Mouse (Mus musculus): Measurements from ENCODE around the gene Coro2a. TPM values are rescaled to one million over a fixed set of nuclear protein-coding genes. Genes with fewer than 3 reads are reported as not detected.

The Coro2a gene
- polyA plus RNA-seq, 1 experiment from 2014 or later, result 2.7 TPM

DNA sequence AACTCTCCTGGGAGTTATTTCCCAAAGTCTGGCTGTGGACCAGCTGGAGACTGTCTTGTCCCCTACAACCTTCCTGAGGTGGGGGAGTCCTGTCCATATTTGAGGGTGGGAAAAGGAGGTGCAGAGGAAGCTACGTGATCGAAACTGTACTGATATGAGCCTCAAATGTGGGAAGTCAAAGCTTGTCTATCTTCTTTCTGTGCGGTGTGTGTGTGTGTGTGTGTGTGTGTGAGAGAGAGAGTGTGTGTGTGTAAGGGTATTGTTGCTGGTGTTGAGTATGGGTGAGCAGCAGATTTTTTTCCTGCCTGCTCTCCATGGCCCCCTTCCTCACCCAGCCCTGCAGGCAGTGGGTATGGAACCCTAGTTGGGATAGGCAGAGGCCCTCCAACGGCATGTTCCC, 37.8 kb downstream of the Coro2a start:
- Histone ChIP-seq H3K4me1 (no peaks in the 10 kb centered on the region), H3K4me2 (replicated peaks) (no peak overlapping the region), H3K27me3 (no peaks in the 10 kb centered on the region), H3K9me3 (no peaks in the 10 kb centered on the region), H3K9ac (no peak overlapping the region), H3K27ac (no peak overlapping the region), H3K4me3 (no peak overlapping the region), H3K36me3 (no peaks in the 10 kb centered on the region)
- ATAC-seq (ENCODE audit: low FRiP score, low read depth), result no peak
- 92% methylated on average over 4 of the region's 4 CpGs for WGBS

DNA sequence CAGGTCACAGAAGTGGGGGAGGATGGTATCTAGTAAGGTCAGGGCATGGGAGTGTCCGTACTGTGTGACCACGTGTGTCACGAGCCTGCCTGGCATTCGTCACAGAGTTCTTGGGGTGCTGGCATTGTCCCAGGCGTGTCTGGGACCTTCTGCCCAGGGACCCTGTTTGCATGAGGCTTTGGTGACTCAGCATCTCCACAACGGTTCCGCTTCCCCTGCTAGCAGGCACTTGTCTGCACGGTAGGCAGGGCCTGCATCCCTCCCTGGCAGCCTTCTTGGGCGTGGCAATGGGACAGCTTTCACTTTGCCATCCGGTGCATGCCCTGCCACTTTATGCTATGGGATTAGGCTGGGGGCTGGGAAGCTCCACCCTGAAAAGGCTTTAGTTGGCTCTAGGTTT, 38.2 kb downstream of the Coro2a start:
- H3K27ac ChIP-seq, result no peak overlapping the region
- no peaks in the 10 kb centered on the region for H3K27me3 ChIP-seq
- no peak overlapping the region for H3K4me2 ChIP-seq (replicated peaks)
- WGBS, result 78% methylated on average over 10 of the region's 10 CpGs
- H3K9me3 ChIP-seq, result no peaks in the 10 kb centered on the region
- ATAC-seq (ENCODE audit: low FRiP score, low read depth), result no peak
- H3K4me3 ChIP-seq, result no peak overlapping the region
- no peaks in the 10 kb centered on the region for H3K36me3 ChIP-seq
- H3K9ac ChIP-seq, result no peak overlapping the region
- no peaks in the 10 kb centered on the region for H3K4me1 ChIP-seq

- WGBS, result 94% methylated on average over 14 of the region's 14 CpGs
- Histone ChIP-seq H3K9ac (no peak overlapping the region), H3K9me3 (no peaks in the 10 kb centered on the region), H3K36me3 (no peaks in the 10 kb centered on the region), H3K4me1 (no peaks in the 10 kb centered on the region), H3K27ac (no peak overlapping the region), H3K4me3 (no peak overlapping the region), H3K27me3 (no peaks in the 10 kb centered on the region), H3K4me2 (replicated peaks) (no peak overlapping the region)
- no peak for ATAC-seq (ENCODE audit: low FRiP score, low read depth)
Measured at GRCm38 (mm10) chr4:46562841-46563240, 39.2 kb downstream of the Coro2a start.

GRCm38 (mm10) chr4:46562037-46562436, 40.0 kb downstream of the Coro2a start:
- H3K36me3 ChIP-seq, result no peaks in the 10 kb centered on the region
- no peak overlapping the region for H3K9ac ChIP-seq
- no peak overlapping the region for H3K27ac ChIP-seq
- H3K4me3 ChIP-seq, result no peak overlapping the region
- no peaks in the 10 kb centered on the region for H3K9me3 ChIP-seq
- WGBS, result 75% methylated on average over 5 of the region's 5 CpGs
- ATAC-seq (ENCODE audit: low FRiP score, low read depth), result no peak
- no peak overlapping the region for H3K4me2 ChIP-seq (replicated peaks)
- H3K27me3 ChIP-seq, result no peaks in the 10 kb centered on the region
- no peaks in the 10 kb centered on the region for H3K4me1 ChIP-seq

DNA sequence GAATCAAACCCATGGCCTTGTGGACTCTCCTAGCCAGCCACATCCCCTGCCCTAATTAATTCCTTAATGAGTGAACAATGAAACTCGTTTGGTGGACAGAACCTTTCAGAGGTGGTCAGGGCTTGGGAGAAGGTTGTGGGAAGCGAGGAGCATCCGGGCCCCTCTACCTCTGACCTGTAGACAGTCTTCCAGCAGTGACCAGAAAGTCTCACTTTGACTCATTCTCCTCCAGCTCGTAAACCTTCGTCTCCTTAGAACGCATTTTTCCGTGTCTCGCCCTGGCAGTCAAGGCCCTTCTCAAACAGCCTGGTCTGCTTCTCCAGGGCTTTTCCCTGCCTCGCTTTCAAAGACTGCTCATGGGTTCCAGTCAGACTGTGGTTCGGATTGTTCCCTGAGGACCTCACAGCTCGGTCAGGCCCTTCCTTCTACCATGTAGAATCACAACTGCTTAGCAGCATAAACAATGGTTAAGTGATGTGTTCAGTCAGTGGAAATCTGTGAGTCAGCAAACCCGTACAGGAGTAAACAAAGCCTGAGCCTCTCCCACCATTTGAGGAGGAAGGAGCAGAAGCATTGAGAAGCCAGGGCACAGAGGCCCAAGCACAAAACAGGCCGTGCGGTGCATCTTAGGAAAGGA, 41.8 kb downstream of the Coro2a start:
- Histone ChIP-seq H3K27ac (no peak overlapping the region), H3K4me2 (replicated peaks) (no peak overlapping the region), H3K4me3 (no peak overlapping the region), H3K27me3 (no peaks in the 10 kb centered on the region), H3K9me3 (no peaks in the 10 kb centered on the region), H3K4me1 (no peaks in the 10 kb centered on the region), H3K9ac (no peak overlapping the region), H3K36me3 (no peaks in the 10 kb centered on the region)
- WGBS, result 68% methylated on average over 14 of the region's 14 CpGs
- ATAC-seq (ENCODE audit: low FRiP score, low read depth), result no peak

DNA sequence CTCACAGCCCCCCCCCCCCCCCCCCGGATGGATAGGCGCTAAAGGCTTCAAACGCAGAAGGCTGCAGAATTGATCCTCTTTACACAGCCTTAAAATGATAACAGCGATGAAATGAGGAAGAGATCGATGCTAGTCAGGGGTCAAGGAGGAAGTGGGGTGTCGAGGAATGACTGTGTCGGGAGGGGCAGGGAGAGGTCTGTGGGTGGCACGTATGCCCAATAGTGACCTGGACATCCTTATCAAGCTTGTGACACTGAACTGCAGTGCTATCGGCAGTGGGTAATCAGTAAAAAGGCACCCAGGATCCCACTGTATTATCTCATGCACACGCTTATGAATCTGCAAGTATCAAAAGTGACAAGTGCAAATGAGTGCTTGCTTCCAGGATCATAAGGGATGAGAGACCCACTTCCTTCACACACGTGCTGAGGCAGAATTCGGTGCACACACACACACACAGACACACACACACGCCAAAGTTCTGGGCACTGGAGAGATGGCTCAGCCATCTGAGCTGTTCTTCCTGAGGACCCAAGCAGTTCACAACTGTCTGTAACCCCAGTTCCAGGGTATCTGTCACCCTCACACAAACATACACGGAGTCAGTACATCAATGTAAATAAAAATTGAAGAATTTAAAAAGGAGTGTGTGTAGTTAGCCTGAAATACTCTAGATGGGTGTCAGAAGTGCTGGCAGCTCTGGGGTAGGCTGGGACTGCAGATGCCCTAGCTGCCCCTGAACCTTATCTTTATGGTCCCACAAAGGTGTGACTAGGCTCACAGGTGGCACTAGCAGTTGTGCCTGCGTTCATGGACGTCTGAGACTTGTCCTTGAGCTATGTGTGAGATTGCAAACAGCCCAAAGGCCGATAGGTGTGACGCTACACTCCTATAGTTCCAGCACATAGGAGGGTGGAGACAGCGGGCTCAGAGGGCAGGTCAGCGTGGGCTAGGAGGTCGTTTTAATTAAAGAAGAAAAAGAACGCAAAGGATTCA, 43.0 kb downstream of the Coro2a start:
- H3K4me3 ChIP-seq, result no peak overlapping the region
- no peaks in the 10 kb centered on the region for H3K9me3 ChIP-seq
- no peak for ATAC-seq (ENCODE audit: low FRiP score, low read depth)
- WGBS, result 75% methylated on average over 22 of the region's 22 CpGs
- no peaks in the 10 kb centered on the region for H3K4me1 ChIP-seq
- no peak overlapping the region for H3K9ac ChIP-seq
- H3K36me3 ChIP-seq, result no peaks in the 10 kb centered on the region
- no peak overlapping the region for H3K4me2 ChIP-seq (replicated peaks)
- H3K27ac ChIP-seq, result no peak overlapping the region
- H3K27me3 ChIP-seq, result no peaks in the 10 kb centered on the region

- no peak overlapping the region for H3K9ac ChIP-seq
- no peak overlapping the region for H3K27ac ChIP-seq
- no peaks in the 10 kb centered on the region for H3K4me1 ChIP-seq
- no peaks in the 10 kb centered on the region for H3K36me3 ChIP-seq
- 71% methylated on average over 3 of the region's 3 CpGs for WGBS
- H3K4me2 ChIP-seq (replicated peaks), result no peak overlapping the region
- ATAC-seq (ENCODE audit: low FRiP score, low read depth), result no peak
- no peaks in the 10 kb centered on the region for H3K27me3 ChIP-seq
- no peaks in the 10 kb centered on the region for H3K9me3 ChIP-seq
- H3K4me3 ChIP-seq, result no peak overlapping the region
Measured at GRCm38 (mm10) chr4:46556933-46557332, 45.1 kb downstream of the Coro2a start.

DNA sequence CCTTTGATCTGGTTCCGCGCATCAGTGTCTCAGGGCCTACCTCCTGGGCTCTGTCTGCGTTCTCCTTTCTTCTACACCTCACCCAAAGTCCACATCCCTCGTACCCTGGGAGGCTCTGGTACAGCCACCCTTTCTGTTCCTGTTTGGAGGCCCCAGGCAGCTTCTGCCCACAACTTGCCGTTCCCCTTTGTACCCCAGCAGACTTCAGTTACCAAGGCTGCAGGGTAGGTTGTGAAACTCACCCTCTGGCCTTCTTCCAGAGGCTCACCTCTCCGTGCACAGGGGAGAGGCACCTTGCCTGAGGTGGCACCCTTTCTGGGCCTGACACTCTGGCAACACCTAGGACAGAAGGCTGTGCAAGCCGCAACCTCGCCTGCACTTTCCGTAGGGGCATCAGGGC, 46.2 kb downstream of the Coro2a start:
- no peak overlapping the region for H3K4me2 ChIP-seq (replicated peaks)
- no peaks in the 10 kb centered on the region for H3K9me3 ChIP-seq
- H3K4me1 ChIP-seq, result no peaks in the 10 kb centered on the region
- no peak overlapping the region for H3K9ac ChIP-seq
- WGBS, result 83% methylated on average over 9 of the region's 9 CpGs
- H3K27ac ChIP-seq, result no peak overlapping the region
- no peak for ATAC-seq (ENCODE audit: low FRiP score, low read depth)
- no peak overlapping the region for H3K4me3 ChIP-seq
- no peaks in the 10 kb centered on the region for H3K27me3 ChIP-seq
- no peaks in the 10 kb centered on the region for H3K36me3 ChIP-seq

- H3K4me2 ChIP-seq (replicated peaks), result no peak overlapping the region
- H3K27me3 ChIP-seq, result no peaks in the 10 kb centered on the region
- no peaks in the 10 kb centered on the region for H3K9me3 ChIP-seq
- H3K36me3 ChIP-seq, result no peaks in the 10 kb centered on the region
- H3K9ac ChIP-seq, result no peak overlapping the region
- H3K4me1 ChIP-seq, result no peaks in the 10 kb centered on the region
- WGBS, result 77% methylated on average over 10 of the region's 10 CpGs
- no peak overlapping the region for H3K4me3 ChIP-seq
- no peak for ATAC-seq (ENCODE audit: low FRiP score, low read depth)
- H3K27ac ChIP-seq, result no peak overlapping the region
Measured at GRCm38 (mm10) chr4:46554295-46555069, 47.5 kb downstream of the Coro2a start.

GRCm38 (mm10) chr4:46553864-46554263, 48.1 kb downstream of the Coro2a start:
- Histone ChIP-seq H3K9ac (no peak overlapping the region), H3K9me3 (no peaks in the 10 kb centered on the region), H3K4me1 (no peaks in the 10 kb centered on the region), H3K36me3 (no peaks in the 10 kb centered on the region), H3K4me2 (replicated peaks) (no peak overlapping the region), H3K4me3 (no peak overlapping the region), H3K27me3 (no peaks in the 10 kb centered on the region), H3K27ac (no peak overlapping the region)
- WGBS, result 81% methylated on average over 1 of the region's 1 CpGs
- no peak for ATAC-seq (ENCODE audit: low FRiP score, low read depth)

GRCm38 (mm10) chr4:46550406-46550805, 51.6 kb downstream of the Coro2a start:
- Histone ChIP-seq H3K4me2 (replicated peaks) (no peak overlapping the region), H3K9ac (no peak overlapping the region), H3K4me1 (0 out of 2 replicates have a peak, but pooled peaks cover 3% of the 10 kb centered on the region), H3K9me3 (no peaks in the 10 kb centered on the region), H3K36me3 (no peaks in the 10 kb centered on the region), H3K4me3 (no peak overlapping the region), H3K27ac (no peak overlapping the region), H3K27me3 (no peaks in the 10 kb centered on the region)
- no peak for ATAC-seq (ENCODE audit: low FRiP score, low read depth)
- 71% methylated on average over 8 of the region's 8 CpGs for WGBS

DNA sequence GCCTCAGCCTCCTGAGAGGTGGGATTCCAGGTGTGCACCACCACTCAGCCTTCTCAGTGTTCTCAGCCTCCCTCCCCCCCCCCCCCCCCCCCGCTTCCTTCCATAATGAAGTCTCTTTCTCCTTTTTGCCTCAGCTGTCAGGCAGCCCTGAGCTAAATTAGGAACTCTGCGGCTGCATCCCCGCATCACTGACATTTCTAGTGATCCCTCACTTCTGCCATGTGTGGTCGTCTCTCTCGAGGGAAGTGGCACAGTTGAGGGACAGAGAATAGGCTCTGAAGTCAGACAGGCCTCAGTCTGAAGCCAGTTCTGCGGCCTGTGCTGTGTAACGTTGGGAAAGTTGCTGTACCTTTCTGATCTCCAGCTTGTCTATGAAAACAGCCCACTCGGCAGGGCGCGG, 52.0 kb downstream of the Coro2a start:
- H3K9me3 ChIP-seq, result no peaks in the 10 kb centered on the region
- no peak overlapping the region for H3K4me2 ChIP-seq (replicated peaks)
- no peak overlapping the region for H3K4me3 ChIP-seq
- WGBS, result 87% methylated on average over 9 of the region's 10 CpGs
- H3K27ac ChIP-seq, result no peak overlapping the region
- no peaks in the 10 kb centered on the region for H3K27me3 ChIP-seq
- 0 out of 2 replicates have a peak, but pooled peaks cover 4% of the 10 kb centered on the region for H3K4me1 ChIP-seq
- ATAC-seq (ENCODE audit: low FRiP score, low read depth), result no peak
- H3K9ac ChIP-seq, result no peak overlapping the region
- H3K36me3 ChIP-seq, result no peaks in the 10 kb centered on the region
